Mouse (Mus musculus): ENCODE data around the gene Rpl41. TPM values are rescaled to one million over a fixed set of nuclear protein-coding genes. Genes with fewer than 3 reads are reported as not detected.
A peak's percentile ranks its signal among the peaks of the same experiment; 100 is the strongest.
"Not testable (repeated sequence)": the region's sequence is repeated elsewhere in the genome, so short reads cannot be mapped to it uniquely, and the experiment has no call there.

Gene Rpl41
- polyA plus RNA-seq, 1 experiment: 1,933 TPM

- DNase-seq (ENCODE audit: extremely low spot score in 1 of 2, low spot score in 1 of 2): no peak
Measured at GRCm38 (mm10) chr10:128556963-128557362, 7.9 kb upstream of the Rpl41 start.

GRCm38 (mm10) chr10:128556286-128556685, 7.2 kb upstream of the Rpl41 start:
- no peak for DNase-seq (ENCODE audit: extremely low spot score in 1 of 2, low spot score in 1 of 2)

GRCm38 (mm10) chr10:128555567-128555966, 6.5 kb upstream of the Rpl41 start:
- DNase-seq (ENCODE audit: extremely low spot score in 1 of 2, low spot score in 1 of 2): not testable (repeated sequence)

DNA sequence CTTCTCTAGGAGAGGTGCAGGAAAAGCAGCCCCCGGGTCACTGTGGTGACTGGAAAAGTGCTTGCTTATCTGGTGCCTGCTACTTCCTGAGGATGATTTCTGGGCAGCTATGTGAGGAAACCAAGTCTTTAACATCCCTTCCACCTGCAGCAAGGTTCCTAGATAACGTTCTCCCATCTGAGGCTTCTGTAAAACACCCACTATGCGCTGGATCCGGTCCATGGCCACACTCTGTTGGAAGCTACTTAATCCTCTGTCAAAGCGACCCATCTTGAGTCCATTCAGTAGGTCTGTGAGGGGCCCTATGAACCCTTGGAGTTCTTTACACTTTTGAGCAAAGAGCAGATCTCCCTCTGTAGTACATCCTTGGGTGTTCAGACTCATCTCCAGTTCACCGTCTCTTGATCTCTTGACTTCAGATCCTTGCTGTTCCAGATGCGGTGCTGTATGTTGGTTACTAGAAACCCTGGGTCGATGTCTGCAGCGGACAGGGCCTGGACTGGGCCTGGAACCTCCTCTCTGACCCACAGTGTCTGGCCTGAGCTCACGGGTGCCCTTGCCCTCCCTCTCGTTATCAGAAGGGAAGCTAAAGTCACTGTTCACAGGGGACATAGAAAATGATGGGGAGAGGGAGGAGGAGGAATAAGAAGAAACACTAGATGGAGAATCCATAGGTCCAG, 1.2 kb upstream of the Rpl41 start:
- DNase-seq (ENCODE audit: extremely low spot score in 1 of 2, low spot score in 1 of 2): not testable (repeated sequence)

DNA sequence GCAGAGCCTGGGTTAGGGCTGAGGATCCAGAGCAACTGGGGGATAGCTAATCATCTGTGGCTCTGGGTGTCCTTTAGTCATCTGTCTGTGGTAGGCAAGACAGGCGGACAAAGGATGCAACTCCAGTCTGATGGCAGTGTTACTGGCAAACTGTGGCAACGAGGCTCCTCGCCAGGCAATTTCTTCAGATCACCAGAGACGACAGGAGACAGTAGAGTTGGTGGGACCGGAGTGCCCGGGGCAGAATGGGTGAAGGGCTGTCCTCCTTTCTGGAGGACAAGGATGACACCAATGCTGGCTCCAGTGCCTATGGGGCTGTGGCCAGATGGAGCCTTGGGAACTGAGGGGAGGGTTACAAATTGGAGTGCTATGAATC, 565 bp upstream of the Rpl41 start:
- not testable (repeated sequence) for DNase-seq (ENCODE audit: extremely low spot score in 1 of 2, low spot score in 1 of 2)

DNA sequence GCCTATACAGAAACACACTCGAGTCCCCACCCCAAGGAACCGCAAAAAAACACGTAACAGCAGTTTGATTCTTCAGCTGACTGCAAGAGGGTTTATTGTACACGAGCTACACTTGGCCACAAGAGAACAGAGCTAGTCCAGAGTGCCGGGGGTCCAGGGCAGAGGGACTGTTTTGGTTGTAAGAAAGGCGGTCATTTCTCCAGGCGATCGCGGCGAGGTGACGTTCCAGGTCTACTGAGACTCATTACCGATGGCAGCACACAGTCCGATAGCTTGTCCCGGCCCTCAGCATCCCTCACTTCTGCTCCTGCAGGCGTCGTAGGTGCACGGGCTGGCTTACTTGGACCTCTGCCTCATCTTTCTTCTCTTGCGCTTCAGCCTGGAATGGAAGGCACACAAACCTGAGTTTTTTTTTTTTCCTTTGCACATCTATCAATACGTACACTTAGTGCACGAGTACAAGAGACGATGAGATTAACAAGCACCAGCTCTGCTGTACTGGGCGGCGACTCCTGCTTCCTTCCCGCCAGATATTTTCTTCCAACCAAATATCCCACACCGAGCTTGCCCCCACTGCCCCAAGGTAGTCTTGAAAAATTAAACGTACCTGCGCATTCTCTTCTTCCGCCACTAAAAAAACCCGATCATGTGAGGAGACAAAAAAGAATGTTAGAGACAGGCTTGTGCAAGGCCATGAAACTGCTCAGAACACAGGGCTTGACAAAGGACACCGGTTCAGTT, 884 bp downstream of the Rpl41 start:
- not testable (repeated sequence) for DNase-seq (ENCODE audit: extremely low spot score in 1 of 2, low spot score in 1 of 2)

- DNase-seq (ENCODE audit: extremely low spot score in 1 of 2, low spot score in 1 of 2): peak; percentile 97
Measured at GRCm38 (mm10) chr10:128547361-128548032, 1.6 kb downstream of the Rpl41 start, which contains the start of gene Zc3h10. Gene Zc3h10, minus strand, starts transcription at chr10:128547774.

DNA sequence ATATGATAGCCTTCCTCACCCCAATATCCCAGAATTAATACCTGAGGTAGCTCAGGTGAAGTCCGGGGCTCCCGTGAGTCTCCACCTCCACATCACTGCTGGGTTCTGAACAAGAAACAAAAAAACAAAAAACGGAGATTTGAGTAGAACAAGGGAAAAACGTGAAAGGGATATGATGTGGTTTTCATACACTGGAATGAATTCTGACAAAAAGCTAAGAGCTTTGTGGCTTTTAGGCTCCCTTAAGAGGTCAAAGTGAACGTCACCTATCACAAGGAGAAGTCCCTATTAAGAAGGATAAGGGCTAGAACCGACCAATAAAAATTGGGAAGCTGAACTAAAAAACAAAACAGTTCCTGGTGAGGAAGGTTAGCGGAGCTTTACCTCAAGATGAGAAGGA, 2.3 kb downstream of the Rpl41 start:
- no peak for DNase-seq (ENCODE audit: extremely low spot score in 1 of 2, low spot score in 1 of 2)

DNA sequence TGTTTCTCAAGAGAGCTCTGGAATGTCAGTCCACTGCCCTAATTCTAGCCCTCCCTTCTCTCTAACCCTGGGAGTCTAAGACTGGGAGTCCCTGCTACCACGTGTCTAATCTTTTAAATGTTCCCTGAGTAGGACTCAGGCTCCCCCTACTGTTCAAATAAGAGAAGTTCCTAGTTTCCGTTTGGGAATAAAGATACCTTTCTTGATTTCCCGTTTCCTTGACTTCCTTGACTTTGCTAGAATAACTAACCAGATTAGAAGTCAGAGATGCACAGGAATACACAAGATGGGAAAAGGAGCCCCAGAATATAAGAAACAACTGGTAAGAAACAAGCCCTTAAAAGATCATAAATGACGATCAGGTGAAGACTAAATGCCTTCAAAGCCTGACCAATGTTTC, 2.7 kb downstream of the Rpl41 start:
- peak in 1 of 2 experiments; percentile 58 for DNase-seq (ENCODE audit: extremely low spot score in 1 of 2, low spot score in 1 of 2)

- no peak for DNase-seq (ENCODE audit: extremely low spot score in 1 of 2, low spot score in 1 of 2)
Measured at GRCm38 (mm10) chr10:128545570-128545898, 3.6 kb downstream of the Rpl41 start.

DNA sequence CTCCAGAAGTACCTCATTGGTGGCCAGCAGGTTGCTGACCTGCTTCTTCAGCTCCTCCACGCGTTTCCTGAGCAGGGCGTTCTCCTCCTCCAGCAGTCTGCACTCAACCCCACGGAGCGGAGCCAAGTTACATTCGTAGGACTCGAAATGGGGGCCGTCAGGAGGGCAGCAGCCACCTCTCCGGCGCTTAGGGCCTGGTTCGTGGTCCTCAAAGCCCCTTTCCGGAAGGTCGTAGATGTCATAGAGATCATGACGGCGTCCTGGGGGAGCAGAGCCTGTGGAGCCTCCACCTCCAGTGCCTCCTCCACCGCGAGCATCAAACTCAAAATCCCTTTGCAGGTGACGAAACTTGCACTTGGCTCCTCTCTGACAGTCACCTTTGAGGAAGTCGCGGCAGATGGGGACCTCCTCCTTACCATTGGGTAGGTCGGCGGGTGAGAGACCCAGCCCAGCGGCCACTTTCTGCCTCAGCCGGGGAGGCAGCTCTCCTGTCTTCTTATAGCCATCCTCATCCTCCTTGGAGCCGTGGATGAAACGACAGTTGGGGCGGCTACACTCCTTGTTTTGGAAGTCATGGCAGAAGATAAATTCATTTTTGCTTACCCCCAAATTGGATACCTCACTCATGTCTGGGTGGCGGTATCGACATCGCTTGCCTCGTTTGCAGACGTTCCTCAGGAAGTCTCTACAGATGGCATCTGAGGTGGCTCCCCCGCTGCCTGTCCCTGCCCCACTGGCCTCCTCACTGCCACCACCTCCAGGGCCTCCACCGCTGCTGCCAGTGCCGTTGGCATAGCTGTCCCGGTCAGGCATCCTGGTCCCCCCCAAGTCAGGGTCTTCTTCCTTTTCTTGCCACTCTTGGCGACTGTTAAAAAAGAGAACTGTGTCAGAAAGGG, 4.2 kb downstream of the Rpl41 start:
- DNase-seq (ENCODE audit: extremely low spot score in 1 of 2, low spot score in 1 of 2): no peak

DNA sequence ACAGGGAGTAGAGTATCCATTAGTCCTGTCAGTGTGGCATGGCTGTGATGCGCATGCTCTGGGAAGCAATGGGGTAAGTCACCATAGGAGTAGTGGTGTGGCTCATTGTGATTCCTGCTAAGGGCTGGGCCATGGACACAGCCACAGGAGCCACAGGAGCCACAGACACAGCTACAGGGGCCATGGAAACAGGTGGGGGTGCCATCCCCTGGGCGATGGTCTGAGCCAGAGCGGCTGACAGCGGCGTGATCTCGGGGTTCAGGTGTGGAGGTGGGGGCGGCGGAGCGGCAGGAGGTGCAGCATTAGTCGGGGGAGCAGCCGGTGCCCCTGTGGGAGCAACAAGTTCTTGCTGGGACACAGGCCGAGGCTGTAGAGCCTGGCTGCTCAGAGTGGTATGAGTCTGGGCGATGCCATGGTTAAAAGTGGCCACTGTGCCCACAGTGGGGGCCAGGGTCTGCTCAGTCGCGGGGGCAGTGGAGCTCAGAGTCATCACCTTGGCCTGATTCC, 4.9 kb downstream of the Rpl41 start:
- no peak for DNase-seq (ENCODE audit: extremely low spot score in 1 of 2, low spot score in 1 of 2)

DNA sequence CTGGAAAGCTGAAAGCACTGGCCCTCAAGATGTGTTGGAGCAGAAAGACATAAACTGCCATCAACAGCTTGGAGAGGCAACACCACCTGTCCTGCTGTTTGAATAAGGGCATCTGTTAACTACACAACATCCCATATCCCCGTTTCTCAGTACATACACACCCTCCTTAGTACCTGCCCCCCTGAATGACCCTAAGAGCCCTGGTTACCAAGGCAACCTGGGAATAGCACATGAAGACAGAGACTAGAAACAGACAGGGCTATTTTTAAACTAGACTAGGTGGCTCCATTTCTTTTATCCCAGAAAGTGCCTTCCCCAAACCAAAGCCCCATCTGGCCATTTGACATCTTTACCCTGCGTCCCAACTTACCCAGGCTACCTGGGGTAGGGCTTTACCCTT, 6.0 kb downstream of the Rpl41 start:
- DNase-seq (ENCODE audit: extremely low spot score in 1 of 2, low spot score in 1 of 2): no peak

GRCm38 (mm10) chr10:128538340-128538870, 10.7 kb downstream of the Rpl41 start:
- no peak for DNase-seq (ENCODE audit: extremely low spot score in 1 of 2, low spot score in 1 of 2)

- peak; percentile 81 to 96 for DNase-seq (ENCODE audit: extremely low spot score in 1 of 2, low spot score in 1 of 2)
Measured at GRCm38 (mm10) chr10:128536266-128536940, 12.7 kb downstream of the Rpl41 start.

- DNase-seq (ENCODE audit: extremely low spot score in 1 of 2, low spot score in 1 of 2): no peak
Measured at GRCm38 (mm10) chr10:128535624-128536265, 13.4 kb downstream of the Rpl41 start.

- no peak for DNase-seq (ENCODE audit: extremely low spot score in 1 of 2, low spot score in 1 of 2)
Measured at GRCm38 (mm10) chr10:128535206-128535605, 13.9 kb downstream of the Rpl41 start.

DNA sequence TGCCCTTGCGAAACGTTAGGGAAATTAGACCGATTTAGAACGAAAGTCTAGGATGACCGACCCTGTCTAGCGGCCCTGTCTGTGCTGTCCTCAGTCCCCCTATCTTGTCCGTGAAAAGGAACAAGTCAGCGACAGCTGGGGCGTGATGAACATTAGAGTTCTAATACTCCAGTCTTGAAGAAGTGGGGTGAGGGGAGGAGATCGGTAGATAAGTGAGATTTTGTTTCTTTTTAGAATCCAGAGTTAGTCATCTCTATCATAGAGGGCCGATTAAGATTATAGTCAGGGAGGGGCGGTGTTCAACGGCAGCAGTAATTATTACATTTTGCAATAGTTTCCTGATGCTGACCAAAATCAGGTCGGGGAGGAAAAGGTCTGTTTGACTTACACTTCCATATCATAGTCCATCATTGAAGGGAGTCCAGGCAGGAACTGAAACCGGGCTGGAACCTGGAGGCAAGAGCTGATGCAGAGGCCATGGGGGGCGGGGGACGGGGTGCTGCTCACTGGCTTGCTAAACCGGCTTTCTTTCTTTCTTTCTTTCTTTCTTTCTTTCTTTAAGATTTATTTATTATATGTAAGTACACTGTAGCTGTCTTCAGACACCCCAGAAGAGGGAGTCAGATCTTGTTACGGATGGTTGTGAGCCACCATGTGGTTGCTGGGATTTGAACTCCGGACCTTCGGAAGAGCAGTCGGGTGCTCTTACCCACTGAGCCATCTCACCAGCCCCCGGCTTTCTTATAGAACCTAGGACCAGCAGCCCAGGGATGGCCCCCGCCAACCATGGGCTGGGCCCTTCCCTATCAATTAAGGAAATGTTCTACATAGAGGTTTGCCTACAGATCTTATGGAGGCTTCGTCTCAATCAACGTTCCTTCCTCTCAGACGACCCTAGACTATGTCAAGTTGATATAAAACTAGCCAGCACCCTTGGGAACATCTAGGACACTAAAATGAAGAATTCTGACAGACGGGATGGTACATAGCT, 22.4 kb downstream of the Rpl41 start:
- DNase-seq (ENCODE audit: extremely low spot score in 1 of 2, low spot score in 1 of 2): no peak

Measured in frontal cortex, adult 2 months (tissue).